Mouse (Mus musculus): ENCODE data around the gene Enox1.

DNA sequence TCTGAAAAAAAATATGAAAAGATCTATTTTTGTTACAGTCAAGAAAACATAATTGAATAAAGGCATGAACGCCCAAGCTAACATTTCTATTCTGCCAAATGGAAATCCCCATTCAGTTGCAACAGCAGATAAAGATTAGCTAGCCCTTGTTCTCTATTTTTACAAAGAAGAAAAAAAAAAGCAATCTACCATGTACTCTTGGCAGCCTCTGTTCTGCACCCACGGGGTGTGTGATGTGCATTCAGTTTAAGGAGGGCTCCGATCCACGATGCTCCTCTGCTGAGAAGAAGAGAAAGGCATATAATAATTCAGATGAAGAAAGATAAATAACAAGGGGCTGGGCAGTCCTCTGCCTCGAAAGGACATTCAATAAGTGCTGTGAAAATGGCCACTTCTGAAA lies 403.2 kb downstream of the Enox1 start:
- TF ChIP-seq USF2 (conservative IDR thresholded peaks at IDR 0.05; ENCODE audit: low read depth, low read length) (no peak), JUND (conservative IDR thresholded peaks at IDR 0.05; ENCODE audit: low read depth, low read length) (no peak), MAX (IDR thresholded peaks at IDR 0.05; ENCODE audit: low read length) (no peak), CHD2 (IDR thresholded peaks at IDR 0.05; ENCODE audit: low read length) (no peak), POLR2A (IDR thresholded peaks at IDR 0.05; ENCODE audit: low read depth, low read length) (no peak), E2F4 (IDR thresholded peaks at IDR 0.05; ENCODE audit: insufficient replicate concordance, low read depth, low read length) (no peak), CTCF (conservative IDR thresholded peaks at IDR 0.05 in 1 of 2, IDR thresholded peaks at IDR 0.05 in 1 of 2; ENCODE audit: low read depth in 2 of 2, low read length in 2 of 2) (no peak), ETS1 (conservative IDR thresholded peaks at IDR 0.05; ENCODE audit: low read depth, low read length) (no peak), HCFC1 (IDR thresholded peaks at IDR 0.05; ENCODE audit: low read depth, low read length) (no peak)
